Mouse (Mus musculus): ENCODE measurements around the gene Klhdc9. TPM values are rescaled to one million over a fixed set of nuclear protein-coding genes. Genes with fewer than 3 reads are reported as not detected.
A peak's percentile ranks its signal among the peaks of the same experiment; 100 is the strongest.
"Not testable (repeated sequence)": the region's sequence is repeated elsewhere in the genome, so short reads cannot be mapped to it uniquely, and the experiment has no call there.

Klhdc9 gene
- polyA plus RNA-seq, 1 experiment from 2014 or later, result 2.8 TPM

- not testable (repeated sequence) for H3K9ac ChIP-seq; ATAC-seq (ENCODE audit: low FRiP score); H3K9me3 ChIP-seq; H3K36me3 ChIP-seq; H3K27ac ChIP-seq; H3K27me3 ChIP-seq; H3K4me2 ChIP-seq; H3K4me3 ChIP-seq
- H3K4me1 ChIP-seq (replicated peaks), result peaks cover 44% of the 10 kb centered on the region
- 85% methylated on average over 4 of the region's 4 CpGs for WGBS
Observed at GRCm38 (mm10) chr1:171326588-171326987, 34.0 kb downstream of the Klhdc9 start.

DNA sequence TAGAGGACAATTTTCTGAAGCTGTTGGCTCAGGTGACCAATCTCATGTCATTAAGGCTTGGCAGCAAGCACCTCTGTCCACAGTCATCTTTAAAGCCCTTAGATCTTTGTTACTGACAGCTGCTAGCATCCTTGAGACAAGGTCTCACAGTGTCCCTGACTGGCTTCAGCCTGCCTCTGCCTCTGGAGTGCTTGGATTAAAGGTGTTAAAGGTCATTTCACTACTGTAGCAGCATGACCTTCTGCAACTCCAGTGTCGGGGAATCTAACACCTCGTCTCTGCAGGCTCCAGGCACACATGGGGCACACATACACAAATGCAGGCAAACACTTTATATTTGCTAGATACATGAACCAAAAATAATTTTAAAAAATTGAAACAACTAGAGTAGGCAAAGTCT, 35.0 kb downstream of the Klhdc9 start:
- no peaks in the 10 kb centered on the region for H3K9me3 ChIP-seq
- 0 out of 2 replicates have a peak, but pooled peaks cover 2% of the 10 kb centered on the region for H3K36me3 ChIP-seq
- no peaks in the 10 kb centered on the region for H3K27me3 ChIP-seq
- ATAC-seq (ENCODE audit: low FRiP score), result no peak
- no peak overlapping the region for H3K4me3 ChIP-seq
- WGBS, result 88% methylated on average over 2 of the region's 2 CpGs
- H3K9ac ChIP-seq, result no peak overlapping the region
- H3K4me1 ChIP-seq (replicated peaks), result peaks cover 35% of the 10 kb centered on the region
- no peak overlapping the region for H3K4me2 ChIP-seq
- H3K27ac ChIP-seq, result no peak overlapping the region

DNA sequence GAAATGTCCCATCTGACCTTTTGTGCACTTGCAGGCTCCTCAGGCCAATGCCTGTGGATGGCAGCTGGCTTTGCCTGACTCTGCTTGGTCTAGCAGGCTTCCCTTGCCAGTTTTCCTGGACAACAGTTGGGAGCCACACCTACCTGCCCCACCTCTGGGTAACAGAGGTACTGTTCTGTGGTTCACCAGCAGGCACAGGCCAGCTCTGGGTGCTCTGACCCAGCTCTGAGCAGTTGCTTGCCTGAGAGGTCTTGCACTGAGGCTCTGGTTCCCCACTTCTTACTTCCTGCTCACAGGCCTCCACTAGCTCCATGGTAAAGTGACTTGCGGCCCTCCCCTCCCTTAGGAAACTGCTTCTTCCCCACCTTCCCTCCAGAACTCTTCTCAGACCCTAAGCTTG, 38.6 kb downstream of the Klhdc9 start:
- ATAC-seq (ENCODE audit: low FRiP score), result peak; percentile 49; the same call in 1 of the 2 replicates
- Histone ChIP-seq H3K27me3 (no peaks in the 10 kb centered on the region), H3K27ac (no peak overlapping the region), H3K4me2 (no peak overlapping the region), H3K4me3 (no peak overlapping the region), H3K9me3 (no peaks in the 10 kb centered on the region), H3K4me1 (replicated peaks) (peaks cover 14% of the 10 kb centered on the region), H3K9ac (no peak overlapping the region), H3K36me3 (0 out of 2 replicates have a peak, but pooled peaks cover 2% of the 10 kb centered on the region)
- WGBS, result 68% methylated on average over 1 of the region's 1 CpGs

DNA sequence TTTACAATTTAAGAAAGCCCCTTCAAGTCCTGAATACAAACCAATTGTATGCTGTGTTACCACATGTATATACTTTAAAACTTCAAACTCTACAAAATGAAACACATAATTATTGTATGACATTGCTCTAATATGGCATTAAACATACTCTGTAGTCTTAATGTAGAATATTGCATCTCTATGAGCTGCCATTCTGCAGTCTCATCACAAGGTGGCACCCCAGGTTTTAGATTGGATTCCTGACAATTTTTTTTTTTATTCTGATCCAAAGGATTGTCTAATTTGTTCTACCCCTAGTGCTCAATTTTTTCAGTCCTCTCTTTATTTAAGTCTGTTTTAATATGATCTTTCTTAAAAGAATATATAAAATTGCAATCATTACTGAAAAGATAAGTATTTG, 39.2 kb downstream of the Klhdc9 start:
- no peak overlapping the region for H3K4me2 ChIP-seq
- no peak overlapping the region for H3K4me3 ChIP-seq
- no peaks in the 10 kb centered on the region for H3K9me3 ChIP-seq
- H3K27me3 ChIP-seq, result no peaks in the 10 kb centered on the region
- 0 out of 2 replicates have a peak, but pooled peaks cover 2% of the 10 kb centered on the region for H3K36me3 ChIP-seq
- H3K9ac ChIP-seq, result no peak overlapping the region
- peaks cover 10% of the 10 kb centered on the region for H3K4me1 ChIP-seq (replicated peaks)
- H3K27ac ChIP-seq, result no peak overlapping the region
- no peak for ATAC-seq (ENCODE audit: low FRiP score)

- no peak for ATAC-seq (ENCODE audit: low FRiP score)
- WGBS, result 18% methylated on average over 5 of the region's 5 CpGs
- no peak overlapping the region for H3K4me2 ChIP-seq
- no peaks in the 10 kb centered on the region for H3K36me3 ChIP-seq
- no peak overlapping the region for H3K9ac ChIP-seq
- peak overlapping the region; percentile 7; the same call in 1 of the 2 replicates for H3K4me3 ChIP-seq
- no peaks in the 10 kb centered on the region for H3K4me1 ChIP-seq (replicated peaks)
- H3K9me3 ChIP-seq, result no peaks in the 10 kb centered on the region
- no peak overlapping the region for H3K27ac ChIP-seq
- no peaks in the 10 kb centered on the region for H3K27me3 ChIP-seq
Observed at GRCm38 (mm10) chr1:171320151-171320550, 40.4 kb downstream of the Klhdc9 start.

- Histone ChIP-seq H3K36me3 (no peaks in the 10 kb centered on the region), H3K4me1 (replicated peaks) (no peaks in the 10 kb centered on the region), H3K27me3 (no peaks in the 10 kb centered on the region), H3K9ac (no peak overlapping the region), H3K9me3 (no peaks in the 10 kb centered on the region), H3K4me3 (peak overlapping the region; percentile 7; the same call in 1 of the 2 replicates), H3K27ac (no peak overlapping the region), H3K4me2 (no peak overlapping the region)
- WGBS, result 17% methylated on average over 7 of the region's 7 CpGs
- ATAC-seq (ENCODE audit: low FRiP score), result no peak
Observed at GRCm38 (mm10) chr1:171319748-171320147, 40.9 kb downstream of the Klhdc9 start.

DNA sequence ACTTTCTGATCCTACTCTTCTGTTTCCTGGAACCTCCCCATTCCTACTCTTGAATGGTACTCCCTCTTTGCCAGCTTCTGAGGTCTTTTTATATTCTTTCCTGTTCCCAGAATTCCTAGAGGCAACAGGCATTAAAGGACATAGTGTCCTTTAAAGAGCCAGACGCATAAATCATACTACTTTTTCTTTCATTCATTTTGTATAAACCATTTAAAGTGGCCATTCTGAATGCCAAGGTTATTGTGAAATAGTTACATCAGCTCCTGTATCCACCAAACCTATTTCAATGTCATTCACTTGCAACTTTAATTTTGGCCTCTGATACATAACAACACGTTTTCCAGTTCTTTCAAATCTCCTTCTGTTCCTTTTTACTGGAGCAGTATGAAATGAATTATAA, 51.3 kb downstream of the Klhdc9 start:
- no peaks in the 10 kb centered on the region for H3K9me3 ChIP-seq
- H3K36me3 ChIP-seq, result no peaks in the 10 kb centered on the region
- H3K4me3 ChIP-seq, result no peak overlapping the region
- H3K4me1 ChIP-seq (replicated peaks), result no peaks in the 10 kb centered on the region
- ATAC-seq (ENCODE audit: low FRiP score), result no peak
- H3K9ac ChIP-seq, result no peak overlapping the region
- no peak overlapping the region for H3K4me2 ChIP-seq
- WGBS, result 83% methylated on average over 2 of the region's 2 CpGs
- 0 out of 2 replicates have a peak, but pooled peaks cover 4% of the 10 kb centered on the region for H3K27me3 ChIP-seq
- no peak overlapping the region for H3K27ac ChIP-seq

Other genes with a start within 250 kb of the Klhdc9 start
- gene Cfap126, start 246.9 kb downstream of the Klhdc9 start, polyA plus RNA-seq (2015; fragmentation: Nextera tagmentation; extraction: Ambion mirVana), result 9.4 and 18.4 TPM in 2 replicates
- gene Sdhc, start 210.2 kb downstream of the Klhdc9 start, polyA plus RNA-seq (2015; fragmentation: Nextera tagmentation; extraction: Ambion mirVana), result 256 and 259 TPM in 2 replicates
- gene Mpz, start 210.1 kb downstream of the Klhdc9 start, polyA plus RNA-seq (2015; fragmentation: Nextera tagmentation; extraction: Ambion mirVana), result 4.9 and 7.9 TPM in 2 replicates
- gene Pcp4l1, start 164.5 kb downstream of the Klhdc9 start, polyA plus RNA-seq (2015; fragmentation: Nextera tagmentation; extraction: Ambion mirVana), result 25.1 and 44.1 TPM in 2 replicates
- gene Nr1i3, start 146.8 kb downstream of the Klhdc9 start, polyA plus RNA-seq (2015; fragmentation: Nextera tagmentation; extraction: Ambion mirVana), result 0.32 and 0.48 TPM in 2 replicates
- 35.4 and 42.4 TPM in 2 replicates for gene Tomm40l, start 138.3 kb downstream of the Klhdc9 start, polyA plus RNA-seq (2015; fragmentation: Nextera tagmentation; extraction: Ambion mirVana)
- gene Apoa2, start 135.7 kb downstream of the Klhdc9 start, polyA plus RNA-seq (2015; fragmentation: Nextera tagmentation; extraction: Ambion mirVana), result 4.4 and 6.0 TPM in 2 replicates
- gene Fcer1g, start 126.4 kb downstream of the Klhdc9 start, polyA plus RNA-seq (2015; fragmentation: Nextera tagmentation; extraction: Ambion mirVana), result 29.4 and 33.8 TPM in 2 replicates
- 4.9 and 5.0 TPM in 2 replicates for gene Adamts4, start 110.4 kb downstream of the Klhdc9 start, polyA plus RNA-seq (2015; fragmentation: Nextera tagmentation; extraction: Ambion mirVana)
- 222 and 228 TPM in 2 replicates for gene Ndufs2, start 109.4 kb downstream of the Klhdc9 start, polyA plus RNA-seq (2015; fragmentation: Nextera tagmentation; extraction: Ambion mirVana)
- gene B4galt3, start 90.5 kb downstream of the Klhdc9 start, polyA plus RNA-seq (2015; fragmentation: Nextera tagmentation; extraction: Ambion mirVana), result 105 and 110 TPM in 2 replicates
- 45.0 and 51.1 TPM in 2 replicates for gene Ppox, start 79.6 kb downstream of the Klhdc9 start, polyA plus RNA-seq (2015; fragmentation: Nextera tagmentation; extraction: Ambion mirVana)
- 106 and 107 TPM in 2 replicates for gene Usp21, start 72.8 kb downstream of the Klhdc9 start, polyA plus RNA-seq (2015; fragmentation: Nextera tagmentation; extraction: Ambion mirVana)
- 125 and 128 TPM in 2 replicates for gene Ufc1, start 65.8 kb downstream of the Klhdc9 start, polyA plus RNA-seq (2015; fragmentation: Nextera tagmentation; extraction: Ambion mirVana)
- gene Dedd, start 31.7 kb downstream of the Klhdc9 start, polyA plus RNA-seq (2015; fragmentation: Nextera tagmentation; extraction: Ambion mirVana), result 51.6 and 52.3 TPM in 2 replicates
- gene Nit1, start 15.2 kb downstream of the Klhdc9 start, polyA plus RNA-seq (2015; fragmentation: Nextera tagmentation; extraction: Ambion mirVana), result 54.8 and 59.7 TPM in 2 replicates
- 164 and 169 TPM in 2 replicates for gene Pfdn2, start 15.1 kb downstream of the Klhdc9 start, polyA plus RNA-seq (2015; fragmentation: Nextera tagmentation; extraction: Ambion mirVana)
- 1.4 and 1.7 TPM in 2 replicates for gene Nectin4, start 9.3 kb upstream of the Klhdc9 start, polyA plus RNA-seq (2015; fragmentation: Nextera tagmentation; extraction: Ambion mirVana)
- 1.00 and 1.0 TPM in 2 replicates for gene Arhgap30, start 28.2 kb upstream of the Klhdc9 start, polyA plus RNA-seq (2015; fragmentation: Nextera tagmentation; extraction: Ambion mirVana)
- gene Usf1, start 50.5 kb upstream of the Klhdc9 start, polyA plus RNA-seq (2015; fragmentation: Nextera tagmentation; extraction: Ambion mirVana), result 202 and 209 TPM in 2 replicates
- 10.0 and 11.7 TPM in 2 replicates for gene Tstd1, start 58.1 kb upstream of the Klhdc9 start, polyA plus RNA-seq (2015; fragmentation: Nextera tagmentation; extraction: Ambion mirVana)
- gene F11r, start 76.7 kb upstream of the Klhdc9 start, polyA plus RNA-seq (2015; fragmentation: Nextera tagmentation; extraction: Ambion mirVana), result 12.2 and 13.3 TPM in 2 replicates
- 32.0 and 34.5 TPM in 2 replicates for gene Alyref2, start 142.7 kb upstream of the Klhdc9 start, polyA plus RNA-seq (2015; fragmentation: Nextera tagmentation; extraction: Ambion mirVana)
- gene Itln1, start 174.5 kb upstream of the Klhdc9 start, polyA plus RNA-seq (2015; fragmentation: Nextera tagmentation; extraction: Ambion mirVana), result not detected in 2 replicates
- gene Cd244a, start 198.4 kb upstream of the Klhdc9 start, polyA plus RNA-seq (2015; fragmentation: Nextera tagmentation; extraction: Ambion mirVana), result 0.04 TPM in 1 of 2 replicates, not detected in the other
- 0.16 TPM in 1 of 2 replicates, not detected in the other for gene Ly9, start 246.6 kb upstream of the Klhdc9 start, polyA plus RNA-seq (2015; fragmentation: Nextera tagmentation; extraction: Ambion mirVana)

Measured in hindbrain, embryonic 13.5 days (tissue).